In genomic region chr4:95076279-95076678, GRCm38 (mm10) we compare ENCODE assay signal across 20 mouse cellular contexts. TPM values are rescaled to one million over a fixed set of nuclear protein-coding genes. Genes with fewer than 3 reads are reported as not detected.
A peak's percentile ranks its signal among the peaks of the same experiment; 100 is the strongest.
DNase-seq lines count a peak whose midpoint lies in the region; ATAC-seq and TF ChIP-seq lines count a peak whose summit lies in the region.
"Had no signal": no experiment of that assay in that cellular context is flagged by ENCODE, and none has a peak within 500 bp of the region (broad histone marks: within the 10 kb centered on the region; RNA-seq: fewer than 3 reads in every experiment).

No protein-coding gene starts in this region.

- no peak for TF ChIP-seq CTCF in ES-Bruce4 (IDR thresholded peaks at IDR 0.05; ENCODE audit: low read depth, low read length)
- no peak for TF ChIP-seq CTCF in thymus, adult 2 months (IDR thresholded peaks at IDR 0.05; ENCODE audit: borderline replicate concordance, control insufficient read depth, extremely low read depth, insufficient read depth, low read length, poor library complexity)

- H3K27me3 ChIP-seq in embryonic facial prominence, embryonic 13.5 days: no peaks in the 10 kb centered on the region
- H3K27me3 ChIP-seq in embryonic facial prominence, embryonic 10.5 days (replicated peaks; ENCODE audit: low read depth, poor library complexity, severe bottlenecking): no peaks in the 10 kb centered on the region
- no peaks in the 10 kb centered on the region for H3K27me3 ChIP-seq in ES-Bruce4 (ENCODE audit: control insufficient read depth, insufficient read depth, low read length, poor library complexity, severe bottlenecking)
- H3K27me3 ChIP-seq in thymus, adult 2 months (ENCODE audit: control insufficient read depth, insufficient read depth, low read length): no peaks in the 10 kb centered on the region
- H3K27me3 ChIP-seq in limb, embryonic 10.5 days (ENCODE audit: low read depth, poor library complexity, severe bottlenecking): 0 out of 2 replicates have a peak, but pooled peaks cover 1% of the 10 kb centered on the region
- H3K27me3 ChIP-seq: forebrain, embryonic 15.5 days; heart, embryonic 15.5 days had no signal

- no peak overlapping the region for H3K4me2 ChIP-seq in embryonic facial prominence, embryonic 13.5 days
- H3K4me2 ChIP-seq: forebrain, embryonic 15.5 days; heart, embryonic 15.5 days; limb, embryonic 13.5 days had no signal

- H3K9ac ChIP-seq in embryonic facial prominence, embryonic 13.5 days: no peak overlapping the region
- no peak overlapping the region for H3K9ac ChIP-seq in ES-Bruce4 (ENCODE audit: low read depth, poor library complexity, severe bottlenecking)
- H3K9ac ChIP-seq: forebrain, embryonic 15.5 days; heart, embryonic 15.5 days; limb, embryonic 13.5 days had no signal

- TF ChIP-seq EP300 in ES-Bruce4 (IDR thresholded peaks at IDR 0.05; ENCODE audit: insufficient read depth, low read depth, low read length): peak; percentile 53; the same call in 1 of the 2 replicates

- TF ChIP-seq POLR2A in ES-Bruce4 (IDR thresholded peaks at IDR 0.05; ENCODE audit: insufficient read depth, low read length): no peak
- no peak for TF ChIP-seq POLR2A in thymus, adult 2 months (IDR thresholded peaks at IDR 0.05; ENCODE audit: control insufficient read depth, extremely low read depth, insufficient read depth, low read length, poor library complexity)

- H3K36me3 ChIP-seq in embryonic facial prominence, embryonic 13.5 days: no peaks in the 10 kb centered on the region
- no peaks in the 10 kb centered on the region for H3K36me3 ChIP-seq in embryonic facial prominence, embryonic 10.5 days (replicated peaks)
- no peaks in the 10 kb centered on the region for H3K36me3 ChIP-seq in ES-Bruce4 (ENCODE audit: control insufficient read depth, insufficient read depth, low read length, poor library complexity, severe bottlenecking)
- H3K36me3 ChIP-seq in thymus, adult 2 months (ENCODE audit: control insufficient read depth, insufficient read depth, low read length): no peaks in the 10 kb centered on the region
- no peaks in the 10 kb centered on the region for H3K36me3 ChIP-seq in limb, embryonic 10.5 days
- H3K36me3 ChIP-seq: forebrain, embryonic 15.5 days; heart, embryonic 15.5 days; hindbrain, embryonic 10.5 days; limb, embryonic 13.5 days; midbrain, embryonic 10.5 days had no signal

- peaks cover 33% of the 10 kb centered on the region for H3K4me1 ChIP-seq in embryonic facial prominence, embryonic 13.5 days
- H3K4me1 ChIP-seq in embryonic facial prominence, embryonic 10.5 days: peaks cover 44% of the 10 kb centered on the region
- H3K4me1 ChIP-seq in ES-Bruce4 (ENCODE audit: control insufficient read depth, insufficient read depth, low read length): no peaks in the 10 kb centered on the region
- no peaks in the 10 kb centered on the region; the same call in 1 of the 2 replicates for H3K4me1 ChIP-seq in thymus, adult 2 months (replicated peaks; ENCODE audit: control insufficient read depth, insufficient read depth, low read length)
- H3K4me1 ChIP-seq in limb, embryonic 10.5 days: peaks cover 58% of the 10 kb centered on the region

- no peak for DNase-seq in embryonic facial prominence, embryonic 10.5 days (ENCODE audit: low spot score)
- peak; percentile 34 to 46 for DNase-seq in lung, adult 18-20 months
- DNase-seq in lung, postnatal 14 days: no peak
- peak; percentile 17 to 50 for DNase-seq in lung, postnatal 4 days
- DNase-seq in thymus, adult 2 months: no peak
- no peak for DNase-seq in limb, embryonic 10.5 days (ENCODE audit: low spot score)
- DNase-seq: adrenal gland, postnatal 25 days; cerebellum, adult 2 months; kidney, adult 2 months; right cerebral cortex, adult 18-20 months; thymus, postnatal 14 days had no signal

- no peak for ATAC-seq in embryonic facial prominence, embryonic 13.5 days (ENCODE audit: insufficient number of reproducible peaks, insufficient read depth, low FRiP score, low TSS enrichment, low read depth)
- ATAC-seq: forebrain, embryonic 15.5 days had no signal

- WGBS in embryonic facial prominence, embryonic 13.5 days: 40% methylated on average over 14 of the region's 14 CpGs
- 46% methylated on average over 14 of the region's 14 CpGs for WGBS in embryonic facial prominence, embryonic 10.5 days
- 84% methylated on average over 14 of the region's 14 CpGs for WGBS in thymus, adult 2 months
- 53% methylated on average over 14 of the region's 14 CpGs for WGBS in limb, embryonic 10.5 days

- 0 out of 2 replicates have a peak overlapping the region, but pooled peaks have one; percentile 7 for H3K27ac ChIP-seq in embryonic facial prominence, embryonic 13.5 days
- no peak overlapping the region for H3K27ac ChIP-seq in embryonic facial prominence, embryonic 10.5 days (replicated peaks)
- H3K27ac ChIP-seq in ES-Bruce4 (ENCODE audit: insufficient read depth, low read length): no peak overlapping the region
- no peak overlapping the region for H3K27ac ChIP-seq in thymus, adult 2 months (ENCODE audit: control insufficient read depth, insufficient read depth, low read length)
- H3K27ac ChIP-seq in limb, embryonic 10.5 days: no peak overlapping the region
- H3K27ac ChIP-seq: forebrain, embryonic 15.5 days; heart, adult 2 months; heart, embryonic 15.5 days; hindbrain, embryonic 10.5 days; limb, embryonic 13.5 days; midbrain, embryonic 10.5 days had no signal

- H3K9me3 ChIP-seq in embryonic facial prominence, embryonic 13.5 days: no peaks in the 10 kb centered on the region
- H3K9me3 ChIP-seq in embryonic facial prominence, embryonic 10.5 days: no peaks in the 10 kb centered on the region
- H3K9me3 ChIP-seq in ES-Bruce4 (replicated peaks; ENCODE audit: control insufficient read depth, insufficient read depth, low read length, poor library complexity, severe bottlenecking): no peaks in the 10 kb centered on the region
- H3K9me3 ChIP-seq in limb, embryonic 10.5 days (replicated peaks): no peaks in the 10 kb centered on the region
- H3K9me3 ChIP-seq: forebrain, embryonic 15.5 days; heart, embryonic 15.5 days; hindbrain, embryonic 10.5 days; limb, embryonic 13.5 days; midbrain, embryonic 10.5 days had no signal

- H3K4me3 ChIP-seq in embryonic facial prominence, embryonic 13.5 days: no peak overlapping the region
- H3K4me3 ChIP-seq in embryonic facial prominence, embryonic 10.5 days: no peak overlapping the region
- H3K4me3 ChIP-seq in ES-Bruce4 (ENCODE audit: low read depth, low read length): peak overlapping the region; percentile 14; the same call in 1 of the 2 replicates
- H3K4me3 ChIP-seq in thymus, adult 2 months (ENCODE audit: control insufficient read depth, insufficient read depth, low read length): no peak overlapping the region
- no peak overlapping the region for H3K4me3 ChIP-seq in limb, embryonic 10.5 days
- H3K4me3 ChIP-seq: erythroblast, embryonic 14.5 days; forebrain, embryonic 15.5 days; heart, adult 2 months; heart, embryonic 15.5 days; hindbrain, embryonic 10.5 days; limb, embryonic 13.5 days; midbrain, embryonic 10.5 days had no signal

RNA-seq across cellular contexts. Expression of gene Jun, which starts 24.3 kb away (rescaled TPM):
- 56.3 and 61.2 TPM in 2 replicates for polyA plus RNA-seq in embryonic facial prominence, embryonic 13.5 days (2015; fragmentation: Nextera tagmentation; extraction: Ambion mirVana)
- 69.8 and 78.0 TPM in 2 replicates for polyA plus RNA-seq in embryonic facial prominence, embryonic 10.5 days (2016; fragmentation: Nextera tagmentation; extraction: Ambion mirVana)
- 16.7 and 17.9 TPM in 2 replicates for polyA plus RNA-seq in ES-Bruce4 (2011; ENCODE audit: insufficient read depth, insufficient read length, low read depth, missing spikeins)
- polyA plus RNA-seq in thymus, adult 2 months (2012; rRNA removed): 17.3 and 18.7 TPM in 2 replicates
- polyA plus RNA-seq in limb, embryonic 10.5 days (2016; fragmentation: Nextera tagmentation; extraction: Ambion mirVana): 24.6 and 45.4 TPM in 2 replicates

Comparison
In these comparisons a context has a peak if more than half of its experiments do, and no peak if none do; other contexts are left out.
1. DNase-seq: peak in lung, adult 18-20 months (2 of 2) and lung, postnatal 4 days (2 of 2); none in embryonic facial prominence, embryonic 10.5 days (single experiment), lung, postnatal 14 days (single experiment), thymus, adult 2 months (single experiment) and limb, embryonic 10.5 days (single experiment).